In genomic region chr16:18786652-18787051, GRCm38 (mm10) we compare ENCODE assay signal across 26 mouse cellular contexts. TPM values are rescaled to one million over a fixed set of nuclear protein-coding genes. Genes with fewer than 3 reads are reported as not detected.
"Had no signal": no experiment of that assay in that cellular context is flagged by ENCODE, and none has a peak within 500 bp of the region (broad histone marks: within the 10 kb centered on the region; RNA-seq: fewer than 3 reads in every experiment).

No protein-coding gene starts in this region.

- H3K4me3 ChIP-seq: midbrain, embryonic 10.5 days; midbrain, embryonic 12.5 days; myocyte; neural tube, embryonic 13.5 days; neural tube, embryonic 15.5 days had no signal

- ATAC-seq: lung, postnatal 0 days; midbrain, embryonic 16.5 days had no signal

- H3K4me1 ChIP-seq: midbrain, embryonic 10.5 days; midbrain, embryonic 12.5 days; neural tube, embryonic 13.5 days; neural tube, embryonic 15.5 days had no signal

- H3K9ac ChIP-seq: lung, embryonic 14.5 days; midbrain, embryonic 12.5 days; neural tube, embryonic 13.5 days; neural tube, embryonic 15.5 days had no signal

- H3K36me3 ChIP-seq: neural tube, embryonic 15.5 days had no signal

- DNase-seq: lung, adult 18-20 months; lung, embryonic 14.5 days; lung, postnatal 4 days; midbrain, embryonic 14.5 days; retina, postnatal 1 day; right cerebral cortex, adult 18-20 months; right cerebral cortex, postnatal 25 days; right cerebral cortex, postnatal 4 days; spleen, adult 18-20 months; thymus, adult 18-20 months; thymus, postnatal 14 days; thymus, postnatal 36 days had no signal

- H3K27ac ChIP-seq: midbrain, embryonic 10.5 days; midbrain, embryonic 12.5 days; neural tube, embryonic 13.5 days; neural tube, embryonic 15.5 days had no signal

- H3K27me3 ChIP-seq: midbrain, embryonic 12.5 days; neural tube, embryonic 13.5 days; neural tube, embryonic 15.5 days had no signal

- H3K4me2 ChIP-seq: lung, embryonic 14.5 days; midbrain, embryonic 12.5 days; neural tube, embryonic 13.5 days; neural tube, embryonic 15.5 days had no signal

- H3K9me3 ChIP-seq: midbrain, embryonic 10.5 days; midbrain, embryonic 12.5 days; neural tube, embryonic 13.5 days; neural tube, embryonic 15.5 days had no signal

RNA-seq across cellular contexts. Expression of gene Cldn5, which starts 10.0 kb away (rescaled TPM):
- total RNA-seq: megakaryocyte, adult 5-6 weeks; megakaryocyte-erythroid progenitor cell, adult 5-6 weeks had no signal

RNA-seq across cellular contexts. Expression of gene Gm28539, which starts 49.7 kb away (rescaled TPM):
- total RNA-seq: megakaryocyte, adult 5-6 weeks; megakaryocyte-erythroid progenitor cell, adult 5-6 weeks had no signal
- polyA plus RNA-seq: lung, embryonic 14.5 days; lung, postnatal 0 days; midbrain, embryonic 10.5 days; midbrain, embryonic 12.5 days; midbrain, embryonic 14.5 days; midbrain, embryonic 16.5 days; neural tube, embryonic 11.5 days; neural tube, embryonic 13.5 days; small intestine, adult 2 months; stomach, embryonic 14.5 days; stomach, embryonic 16.5 days; thymus, postnatal 0 days had no signal
